Mouse (Mus musculus) erythroid progenitor cell, adult 5-6 weeks (primary cell): Measurements from ENCODE around the gene Hsd11b1. TPM values are rescaled to one million over a fixed set of nuclear protein-coding genes. Genes with fewer than 3 reads are reported as not detected.

ENCODE experiments used
- ATAC-seq: replicated peaks from 2 replicates; pipeline ENCODE4 v1.8.0; 2016; ENCODE audit warnings: moderate number of reproducible peaks, mild to moderate bottlenecking, moderate TSS enrichment, inconsistent platforms; ENCODE audit not compliant: poor library complexity, low FRiP score, severe bottlenecking
- total RNA-seq, 2 experiments: library from RNA; stranded (forward) in 1 of 2; stranded (reverse) in 1 of 2; fragments of 150-400 nt in 1 of 2; fragments of 186-747, 209-891 nt in 1 of 2; gene quantifications; 2 replicates each; pipeline versions ENCODE4 v1.2.3 to v1.2.4; 2015 to 2017; ENCODE audit warnings: low replicate concordance in 2 of 2

Gene Hsd11b1
- total RNA-seq, 2 experiments from 2014 or later, result 7.7 to 24.7 TPM

- ATAC-seq, result no peak
Measured at GRCm38 (mm10) chr1:193214053-193214452, 49.8 kb downstream of the Hsd11b1 start.

DNA sequence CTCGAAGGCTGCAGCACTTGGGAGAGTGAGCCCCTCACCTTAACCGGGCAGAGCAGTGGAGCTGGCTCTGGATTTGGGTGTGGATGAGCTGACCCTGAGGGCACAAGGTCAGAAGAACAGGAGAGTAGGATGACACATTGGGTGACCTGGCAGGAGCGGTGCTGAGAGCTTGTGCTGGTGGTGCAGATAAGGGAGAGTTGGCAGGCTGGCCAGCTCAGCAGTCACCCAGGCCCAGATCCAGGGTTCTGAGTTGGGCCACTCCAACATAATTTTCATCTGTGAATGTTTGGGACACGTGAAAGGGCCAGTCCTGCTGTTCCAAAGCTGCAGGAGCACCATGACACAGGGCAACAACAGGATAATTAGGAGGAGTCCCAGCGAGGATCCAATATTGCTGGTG is 52.5 kb downstream of the Hsd11b1 start:
- no peak for ATAC-seq

GRCm38 (mm10) chr1:193208178-193208577 is 55.7 kb downstream of the Hsd11b1 start:
- no peak for ATAC-seq

DNA sequence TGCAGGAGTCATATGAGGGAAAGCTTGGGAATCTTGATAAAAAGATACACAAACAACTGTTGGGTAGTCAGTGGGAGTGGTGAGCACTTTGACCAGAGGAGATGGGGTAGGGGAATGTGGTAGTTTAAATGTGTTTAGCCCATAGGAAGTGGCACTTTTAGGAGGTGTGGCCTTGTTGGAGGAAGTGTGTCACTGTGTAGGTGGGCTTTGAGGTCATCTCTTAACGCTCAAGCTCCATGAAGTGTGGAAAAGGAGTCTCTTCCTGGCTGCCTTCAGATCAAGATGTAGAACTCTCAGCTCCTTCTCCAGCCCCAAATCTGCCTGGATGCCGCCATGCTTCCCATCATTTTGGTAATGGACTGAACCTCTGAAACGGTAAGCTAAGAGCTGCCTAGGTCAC is 56.4 kb downstream of the Hsd11b1 start, which contains the start of gene Lamb3:
Gene Lamb3 (plus strand): TSS at position 197 of the 400 bp plus-strand sequence.
- ATAC-seq, result no peak

DNA sequence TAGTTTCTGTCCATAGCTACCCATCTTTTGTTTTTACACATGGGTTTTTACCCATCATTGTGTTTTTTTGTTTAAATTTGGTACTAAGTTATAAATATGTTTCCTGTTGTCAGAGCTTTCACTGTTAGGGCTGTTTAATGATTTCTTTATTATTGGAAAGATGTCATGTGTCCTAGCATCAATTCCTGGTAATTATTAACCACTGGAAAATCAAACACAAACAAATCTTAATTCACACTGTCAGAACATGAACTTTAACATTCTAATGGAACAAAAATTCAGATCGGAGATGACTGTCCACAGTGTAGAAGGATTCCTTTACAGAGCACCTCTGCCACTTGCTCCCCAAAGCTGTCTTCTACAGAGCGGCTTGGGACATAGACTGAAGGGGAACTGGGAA is 58.4 kb downstream of the Hsd11b1 start:
- no peak for ATAC-seq

DNA sequence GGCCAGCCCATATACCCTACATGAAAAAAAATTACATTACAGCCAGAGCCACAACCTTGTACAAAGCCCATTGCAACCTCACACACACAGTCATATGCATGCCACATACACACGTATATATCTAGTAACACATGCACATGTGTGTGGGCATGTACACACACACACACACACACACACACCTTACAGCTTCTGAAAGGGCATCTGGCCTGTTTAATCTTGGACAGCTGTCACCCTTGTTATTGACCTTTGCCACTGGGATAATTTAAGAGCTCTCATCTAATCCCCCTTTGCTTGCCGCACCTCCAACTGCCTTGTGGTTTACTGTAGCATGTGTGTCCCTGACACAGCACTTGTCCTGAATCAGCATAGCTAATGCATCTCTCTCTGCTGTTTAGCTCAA is 60.1 kb downstream of the Hsd11b1 start:
- ATAC-seq, result no peak

GRCm38 (mm10) chr1:193201383-193201778 is 62.5 kb downstream of the Hsd11b1 start, which contains the start of gene Traf3ip3:
Gene Traf3ip3, minus strand, starts transcription at chr1:193201703.
- ATAC-seq, result no peak

DNA sequence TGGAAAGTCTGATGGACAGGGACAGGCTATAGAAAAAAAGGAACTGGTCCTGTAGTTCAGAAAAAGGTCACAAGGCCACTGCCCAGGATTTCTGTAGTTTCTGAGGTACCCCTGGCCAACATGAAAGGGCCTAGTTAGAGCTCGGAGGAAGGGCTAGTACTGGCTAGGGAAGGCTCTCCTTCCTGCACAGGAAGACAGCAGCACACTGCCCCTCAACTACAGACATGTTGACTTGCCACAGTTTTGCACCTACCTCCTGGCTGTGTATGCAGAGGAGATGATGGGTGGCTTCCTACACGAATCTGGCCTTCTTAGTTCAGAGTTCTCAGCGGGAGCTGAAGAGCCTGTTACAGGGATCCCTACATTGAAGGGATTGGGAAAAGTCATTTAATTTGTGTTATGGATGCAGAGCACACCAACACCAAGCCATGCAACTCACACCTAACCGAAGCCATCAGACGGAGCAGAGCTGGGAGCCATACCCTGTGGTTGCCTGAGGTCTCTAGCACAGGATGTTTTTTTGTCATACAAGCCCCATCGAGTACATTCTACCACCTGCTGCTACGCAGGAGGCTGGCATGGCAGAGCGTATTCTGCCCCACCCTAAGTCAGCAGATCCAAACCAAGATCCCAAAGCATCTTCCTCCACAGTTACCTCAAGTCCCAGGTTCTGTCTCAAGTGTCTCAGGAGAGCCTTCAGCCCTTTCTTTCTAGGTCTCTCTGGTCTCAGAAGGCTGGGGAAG is 63.1 kb downstream of the Hsd11b1 start:
- ATAC-seq, result no peak

DNA sequence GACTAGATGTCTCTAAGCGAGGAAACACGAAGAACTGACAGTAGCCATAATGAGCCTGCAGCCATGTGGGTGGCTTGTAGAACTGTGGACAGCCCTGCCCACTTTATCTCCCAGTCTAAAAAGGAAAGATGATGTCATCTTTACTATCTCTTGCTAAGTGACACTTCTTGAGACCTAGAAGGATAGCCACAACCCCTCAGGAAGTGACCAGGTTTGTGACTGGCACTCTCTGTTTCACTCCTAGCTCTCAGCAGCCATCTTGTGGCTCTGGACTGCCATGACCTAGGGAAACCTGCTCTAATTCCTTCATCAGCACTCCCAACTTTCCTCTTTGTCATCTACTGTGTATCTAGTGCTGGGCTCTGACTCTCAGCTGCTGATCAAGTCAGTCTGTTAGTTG is 65.6 kb downstream of the Hsd11b1 start:
- ATAC-seq, result 0 out of 2 replicates have a peak, but pooled peaks have one; percentile 10

DNA sequence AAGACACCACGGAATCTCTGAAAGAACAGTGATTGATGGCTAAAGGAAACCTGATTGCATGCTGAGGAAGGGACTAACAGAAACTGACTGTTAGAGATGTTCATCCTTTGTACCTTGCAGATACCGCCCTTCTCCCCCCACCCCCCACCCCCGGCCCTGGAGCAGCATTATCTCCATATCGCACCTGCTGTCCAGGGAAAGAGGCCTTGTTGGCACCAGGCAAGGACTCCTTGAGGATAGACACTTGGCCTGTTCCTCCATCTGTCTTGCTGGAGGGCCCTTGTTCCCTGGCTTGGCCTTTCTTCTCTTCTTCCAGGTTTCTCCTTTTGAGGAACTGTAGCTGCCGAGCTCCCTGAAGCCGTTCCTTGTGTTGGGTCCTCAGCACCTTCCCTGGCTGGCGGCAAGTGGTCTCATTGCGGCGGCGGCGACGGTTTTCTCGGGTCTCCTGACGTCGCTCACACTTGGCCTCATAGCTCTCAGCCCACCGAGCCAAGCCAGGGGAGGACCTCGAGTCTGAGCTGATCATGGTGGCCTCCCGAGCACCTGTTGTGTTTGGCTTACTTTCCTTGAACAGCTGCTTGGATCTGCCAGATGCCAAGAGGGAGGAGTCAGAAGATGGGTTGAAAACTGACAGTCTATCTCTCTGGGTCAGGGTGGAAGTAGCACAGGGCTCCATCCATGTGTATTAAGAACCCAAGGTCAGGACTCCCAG is 66.2 kb downstream of the Hsd11b1 start:
- no peak for ATAC-seq

DNA sequence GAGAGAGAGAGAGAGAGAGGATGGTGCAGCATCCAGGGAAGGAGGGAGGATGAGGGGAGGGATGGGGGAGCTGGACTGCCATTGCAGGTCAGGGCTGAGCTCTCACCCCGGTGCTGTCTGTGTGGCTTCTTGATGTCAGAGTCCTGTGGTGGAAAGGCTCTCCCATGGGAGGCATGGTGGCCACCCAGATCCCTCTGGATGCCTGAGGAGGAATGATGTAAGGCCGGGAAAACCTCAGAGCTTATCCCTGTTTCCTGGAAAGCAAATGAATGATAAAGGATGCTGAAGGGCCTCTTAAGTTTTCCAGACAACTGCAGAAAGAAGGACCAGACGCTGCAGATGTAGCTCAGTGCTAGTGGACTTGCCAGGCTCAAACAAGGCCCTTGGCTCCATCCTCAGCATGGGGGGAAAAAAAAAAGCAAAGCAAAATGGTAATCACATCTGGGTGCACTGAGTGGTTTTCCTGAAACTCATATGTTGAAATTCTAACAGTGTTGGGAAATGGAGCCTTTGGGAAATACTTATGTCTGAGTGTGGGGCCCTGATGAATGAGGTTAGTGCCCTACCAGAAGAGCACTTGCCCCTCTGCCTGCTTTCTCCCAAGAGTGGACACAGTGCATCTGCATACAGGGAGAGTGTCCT is 68.6 kb downstream of the Hsd11b1 start:
- no peak for ATAC-seq

GRCm38 (mm10) chr1:193194416-193195140 is 69.3 kb downstream of the Hsd11b1 start:
- no peak for ATAC-seq

- ATAC-seq, result no peak
Measured at GRCm38 (mm10) chr1:193191675-193192283, 72.1 kb downstream of the Hsd11b1 start.

GRCm38 (mm10) chr1:193189771-193190170 is 74.1 kb downstream of the Hsd11b1 start:
- no peak for ATAC-seq

DNA sequence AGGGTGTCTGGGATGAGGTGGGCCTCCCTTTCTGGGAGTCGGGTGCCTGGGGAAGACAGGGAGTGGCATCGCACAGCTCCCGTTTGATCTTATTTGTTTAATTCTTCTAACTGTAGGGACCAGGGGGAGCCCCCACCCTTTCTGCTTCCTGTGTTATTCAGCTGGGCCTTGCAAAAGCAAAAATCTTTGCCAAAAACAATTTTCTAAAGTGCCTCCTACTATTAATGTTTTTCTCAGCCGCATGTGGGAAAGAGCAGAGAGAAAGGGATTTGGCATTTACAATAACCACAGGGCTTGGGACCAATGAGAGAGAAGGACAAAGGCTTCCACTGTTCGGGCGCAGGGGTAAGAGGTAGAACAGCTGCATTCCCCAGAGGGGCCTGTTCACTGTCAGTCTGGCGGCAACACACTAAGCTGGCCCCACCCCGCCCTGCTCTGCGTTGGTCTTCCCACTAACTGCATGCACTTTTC is 74.7 kb downstream of the Hsd11b1 start:
- ATAC-seq, result no peak

DNA sequence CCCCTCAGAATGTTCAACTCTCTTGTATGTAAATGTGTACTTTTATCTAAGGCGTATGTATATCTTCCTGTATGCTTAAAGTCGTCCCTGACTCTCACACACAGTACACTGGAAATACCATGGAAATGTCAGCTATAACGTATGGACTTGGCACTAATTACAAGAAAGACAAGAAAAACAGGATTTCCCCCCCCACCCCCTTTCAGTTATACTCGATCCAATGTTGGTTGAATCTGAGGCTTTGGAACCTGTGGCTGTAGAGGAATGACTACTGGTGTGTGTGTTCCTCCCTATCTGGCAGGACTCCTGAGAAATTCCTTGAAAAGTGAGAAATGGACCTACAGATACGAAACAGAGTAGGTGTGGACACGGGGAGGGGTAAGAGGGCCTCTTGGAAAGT is 75.6 kb downstream of the Hsd11b1 start:
- no peak for ATAC-seq

DNA sequence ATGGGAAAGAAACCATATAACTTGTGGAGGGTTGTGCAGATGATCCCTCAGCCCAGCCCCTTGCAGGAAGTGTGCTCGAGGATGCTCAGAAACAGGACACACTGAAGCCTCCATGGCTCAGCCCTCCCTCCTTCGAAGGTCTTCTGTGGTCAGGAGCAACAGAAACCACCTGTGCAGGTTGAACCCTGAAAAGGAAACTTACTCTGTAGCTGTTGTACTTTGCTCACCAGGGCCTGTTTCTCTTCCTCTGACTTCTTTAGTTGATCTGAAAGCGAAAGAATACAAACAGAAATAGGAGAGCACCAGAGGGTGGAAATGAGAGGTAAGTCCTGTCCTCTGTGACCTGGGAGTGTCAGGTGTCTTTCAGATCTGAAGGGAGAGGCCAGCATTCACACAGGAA is 82.8 kb downstream of the Hsd11b1 start:
- no peak for ATAC-seq

- ATAC-seq, result no peak
Measured at GRCm38 (mm10) chr1:193174143-193174733, 89.6 kb downstream of the Hsd11b1 start.

DNA sequence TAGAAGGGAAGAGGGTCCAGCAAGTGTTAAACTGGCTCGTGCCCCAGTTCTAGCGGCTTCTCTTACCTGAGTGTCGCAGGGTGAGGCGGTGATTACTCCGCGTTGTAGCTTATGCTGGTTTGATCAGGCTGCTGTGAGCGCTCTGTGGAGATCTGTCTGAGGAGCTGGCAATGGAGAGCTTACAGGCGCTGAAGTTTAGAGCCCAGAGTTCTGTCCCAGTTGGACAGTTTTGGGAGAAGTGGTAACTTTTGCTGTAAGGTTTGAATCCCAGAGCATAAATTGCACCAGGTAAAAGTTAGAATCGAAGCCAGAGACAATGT is 90.1 kb downstream of the Hsd11b1 start:
- no peak for ATAC-seq
